Mouse (Mus musculus) neural tube, embryonic 11.5 days (tissue): ENCODE measurements around the gene Rapgef5. TPM values are rescaled to one million over a fixed set of nuclear protein-coding genes. Genes with fewer than 3 reads are reported as not detected.
A peak's percentile ranks its signal among the peaks of the same experiment; 100 is the strongest.

Experiments
- ATAC-seq: fragments of 200-750 bp; cut with Nextera tagmentation; 2 replicates; pipeline ENCODE4 v1.8.0; 2017; ENCODE audit warnings: moderate number of reproducible peaks, mild to moderate bottlenecking, moderate TSS enrichment, moderate library complexity; ENCODE audit not compliant: insufficient read depth, low FRiP score, low TSS enrichment
- DNase-seq: peaks from one replicate; pipeline ENCODE4 v3.0.0-alpha.2; 2015; ENCODE audit warnings: low spot score
- H3K27ac ChIP-seq: fragments of 300-500 bp; sonication (generic); 2 replicates; pipeline ENCODE4 v1.5.1; 2014; ENCODE audit warnings: low read depth, mild to moderate bottlenecking, low read length
- H3K27me3 ChIP-seq: fragments of 300-500 bp; sonication (generic); 2 replicates; pipeline ENCODE4 v1.6.1; 2014; ENCODE audit warnings: mild to moderate bottlenecking, low read length, mixed read lengths; ENCODE audit not compliant: control insufficient read depth, insufficient read depth
- H3K36me3 ChIP-seq: fragments of 300-500 bp; sonication (generic); 2 replicates; pipeline ENCODE4 v1.6.1; 2014; ENCODE audit warnings: mild to moderate bottlenecking, low read length, moderate library complexity, mixed read lengths; ENCODE audit not compliant: control insufficient read depth, insufficient read depth
- H3K4me1 ChIP-seq: fragments of 300-500 bp; sonication (generic); 2 replicates; pipeline ENCODE4 v1.6.1; 2014; ENCODE audit warnings: low read length, mixed read lengths; ENCODE audit not compliant: control insufficient read depth, insufficient read depth
- H3K4me2 ChIP-seq: fragments of 300-500 bp; sonication (generic); 2 replicates; pipeline ENCODE4 v1.6.1; 2014; ENCODE audit warnings: low read depth, mild to moderate bottlenecking, moderate library complexity
- H3K4me3 ChIP-seq: fragments of 300-500 bp; sonication (generic); 2 replicates; pipeline ENCODE4 v1.5.1; 2014; ENCODE audit warnings: low read depth, low read length
- H3K9ac ChIP-seq: fragments of 300-500 bp; sonication (generic); 2 replicates; pipeline ENCODE4 v1.6.1; 2014; ENCODE audit warnings: mild to moderate bottlenecking, low read length
- H3K9me3 ChIP-seq: fragments of 300-500 bp; sonication (generic); 2 replicates; pipeline ENCODE4 v1.6.1; 2016; ENCODE audit warnings: low read length; ENCODE audit not compliant: control insufficient read depth
- WGBS: fragments of 180-500 bp; shearing (Covaris S2); extraction: QIAGEN DNeasy Blood & Tissue Kit; methylation state at CpG from one replicate; pipeline ENCODE4 v1.1.7; 2014; 5-methylcytosine and 5-hydroxymethylcytosine counted together
- polyA plus RNA-seq: library from polyadenylated mRNA; unstranded; fragments of >200 nt; fragmentation: Nextera tagmentation; extraction: Ambion mirVana; gene quantifications from 2 replicates; pipeline ENCODE4 v1.2.1, GENCODE M21; 2014

Gene Rapgef5
- polyA plus RNA-seq, 1 experiment from 2014 or later: 16.6 TPM

- ATAC-seq (no peak), DNase-seq (no peak)
- peaks cover 19% of the 10 kb centered on the region for H3K27me3 ChIP-seq
- H3K4me3 ChIP-seq: no peak overlapping the region
- H3K9me3 ChIP-seq: no peaks in the 10 kb centered on the region
- peaks cover 21% of the 10 kb centered on the region; the same call in 1 of the 2 replicates for H3K4me1 ChIP-seq
- H3K4me2 ChIP-seq: peak overlapping the region; percentile 25; the same call in 1 of the 2 replicates
- no peak overlapping the region for H3K9ac ChIP-seq
- no peak overlapping the region for H3K27ac ChIP-seq
- 66% methylated on average over 4 of the region's 4 CpGs for WGBS
- H3K36me3 ChIP-seq: no peaks in the 10 kb centered on the region
These were observed 289.3 kb downstream of the Rapgef5 start for GRCm38 (mm10) chr12:117805576-117805975.

GRCm38 (mm10) chr12:117806007-117806451 lies 289.8 kb downstream of the Rapgef5 start:
- ATAC-seq (no peak), DNase-seq (peak; percentile 42)
- H3K36me3 ChIP-seq: no peaks in the 10 kb centered on the region
- WGBS: 10% methylated on average over 12 of the region's 12 CpGs
- H3K4me2 ChIP-seq: peak overlapping the region; percentile 25; the same call in 1 of the 2 replicates
- peaks cover 21% of the 10 kb centered on the region for H3K27me3 ChIP-seq
- peaks cover 21% of the 10 kb centered on the region; the same call in 1 of the 2 replicates for H3K4me1 ChIP-seq
- H3K27ac ChIP-seq: no peak overlapping the region
- H3K9me3 ChIP-seq: no peaks in the 10 kb centered on the region
- no peak overlapping the region for H3K9ac ChIP-seq
- no peak overlapping the region for H3K4me3 ChIP-seq

GRCm38 (mm10) chr12:117806470-117806869 lies 290.2 kb downstream of the Rapgef5 start:
- DNase-seq: no peak
- no peak overlapping the region for H3K9ac ChIP-seq
- H3K4me1 ChIP-seq: peaks cover 21% of the 10 kb centered on the region; the same call in 1 of the 2 replicates
- H3K9me3 ChIP-seq: no peaks in the 10 kb centered on the region
- no peak overlapping the region for H3K27ac ChIP-seq
- no peaks in the 10 kb centered on the region for H3K36me3 ChIP-seq
- peaks cover 23% of the 10 kb centered on the region for H3K27me3 ChIP-seq
- peak overlapping the region; percentile 25; the same call in 1 of the 2 replicates for H3K4me2 ChIP-seq
- no peak overlapping the region for H3K4me3 ChIP-seq
- 34% methylated on average over 4 of the region's 4 CpGs for WGBS
- no peak for ATAC-seq

GRCm38 (mm10) chr12:117807637-117808036 lies 291.4 kb downstream of the Rapgef5 start:
- Histone ChIP-seq H3K4me1 (peaks cover 21% of the 10 kb centered on the region; the same call in 1 of the 2 replicates), H3K4me3 (no peak overlapping the region), H3K9me3 (no peaks in the 10 kb centered on the region), H3K9ac (no peak overlapping the region), H3K27me3 (peaks cover 30% of the 10 kb centered on the region), H3K4me2 (peak overlapping the region; percentile 22; the same call in 1 of the 2 replicates), H3K36me3 (no peaks in the 10 kb centered on the region), H3K27ac (no peak overlapping the region)
- DNase-seq (peak; percentile 59), ATAC-seq (peak; percentile 43; the same call in 1 of the 2 replicates)
- 16% methylated on average over 8 of the region's 12 CpGs for WGBS

- H3K36me3 ChIP-seq: no peaks in the 10 kb centered on the region
- H3K27me3 ChIP-seq: peaks cover 37% of the 10 kb centered on the region
- peak; percentile 67 for ATAC-seq
- H3K27ac ChIP-seq: 0 out of 2 replicates have a peak overlapping the region, but pooled peaks have one; percentile 49
- H3K9ac ChIP-seq: no peak overlapping the region
- DNase-seq: peak; percentile 56
- H3K4me2 ChIP-seq: peak overlapping the region; percentile 10
- peaks cover 21% of the 10 kb centered on the region; the same call in 1 of the 2 replicates for H3K4me1 ChIP-seq
- H3K4me3 ChIP-seq: no peak overlapping the region
- WGBS: 20% methylated on average over 17 of the region's 17 CpGs
- no peaks in the 10 kb centered on the region for H3K9me3 ChIP-seq
These were observed 292.4 kb downstream of the Rapgef5 start for GRCm38 (mm10) chr12:117808355-117809326.
